Mouse (Mus musculus): ENCODE data around the gene Hsf2bp.
A peak's percentile ranks its signal among the peaks of the same experiment; 100 is the strongest.

- TF ChIP-seq CTCF (IDR thresholded peaks at IDR 0.05), result no peak
- TF ChIP-seq POLR2A (IDR thresholded peaks at IDR 0.05; ENCODE audit: insufficient read depth, low read depth, low read length), result peak; percentile 84
Observed at GRCm38 (mm10) chr17:32035609-32036508, at the start of gene Hsf2bp, which contains the start of gene Rrp1b.
